Mouse (Mus musculus): ENCODE data around the gene Nav1.

The Nav1 gene

DNA sequence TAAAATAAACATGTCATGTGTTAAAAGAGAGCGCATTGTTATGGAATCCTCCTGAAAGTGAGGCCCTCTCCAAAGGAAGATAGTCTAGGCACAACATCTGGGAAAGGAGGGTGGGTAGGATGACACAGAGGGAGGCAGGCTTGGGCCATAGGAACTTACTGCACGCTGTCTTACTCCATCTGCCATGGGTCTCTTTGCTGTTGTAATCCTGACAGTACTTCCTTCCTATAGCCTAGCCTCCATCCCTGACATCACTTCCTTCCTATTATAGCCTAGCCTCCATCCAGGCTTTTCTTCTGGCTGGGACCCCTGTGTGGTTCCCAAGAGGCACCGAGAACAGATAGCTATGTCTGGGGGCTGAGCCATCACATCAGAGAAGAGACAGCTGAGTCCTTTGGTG is 10.2 kb upstream of the Nav1 start:
- no peak for DNase-seq (ENCODE audit: low spot score in 2 of 2)

DNA sequence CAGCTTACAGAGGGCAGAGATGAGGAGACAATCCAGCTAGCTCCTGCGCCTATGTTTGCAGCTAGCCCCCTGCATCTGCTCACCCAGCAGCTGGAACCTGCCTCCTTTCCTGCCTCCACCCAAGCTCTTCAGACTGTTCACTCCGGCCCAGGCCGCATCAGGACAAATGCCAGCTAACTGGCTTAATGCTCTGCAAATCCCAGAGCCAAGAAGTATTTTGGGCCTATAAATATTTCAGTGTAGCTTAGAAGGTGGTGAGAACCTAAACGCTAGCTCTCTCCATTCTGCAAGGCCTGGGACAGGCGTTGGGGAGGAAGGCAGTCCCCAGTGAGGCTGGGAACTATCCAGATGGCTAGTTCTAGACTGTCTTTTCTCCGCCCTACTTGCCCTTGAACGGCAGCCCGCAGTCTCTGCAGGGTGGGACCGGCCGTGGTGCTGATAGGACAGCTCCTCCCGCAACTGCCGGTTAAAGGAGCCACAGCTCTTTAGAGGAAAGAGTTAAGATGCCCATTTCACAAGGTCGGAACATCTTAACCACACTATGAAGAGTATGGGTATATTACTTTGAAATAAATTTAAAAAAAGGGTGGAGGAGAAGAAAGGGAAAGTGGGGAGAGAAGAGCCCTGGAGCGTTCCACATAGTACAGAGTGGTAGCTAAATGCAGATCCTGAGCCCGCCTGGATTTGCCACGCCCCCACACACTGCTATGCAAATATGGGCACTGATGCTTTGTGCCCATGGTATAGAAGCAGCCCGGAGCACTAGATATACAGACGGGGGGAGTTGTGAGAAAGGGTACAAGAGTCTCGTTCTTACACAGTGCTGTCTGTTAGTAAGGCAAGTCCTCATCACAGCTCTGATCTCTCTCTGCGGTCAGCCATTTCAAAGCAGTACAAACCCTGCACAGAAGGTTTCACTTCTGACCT is 8.9 kb upstream of the Nav1 start:
- peak; percentile 75 to 79 for DNase-seq (ENCODE audit: low spot score in 2 of 2)

DNA sequence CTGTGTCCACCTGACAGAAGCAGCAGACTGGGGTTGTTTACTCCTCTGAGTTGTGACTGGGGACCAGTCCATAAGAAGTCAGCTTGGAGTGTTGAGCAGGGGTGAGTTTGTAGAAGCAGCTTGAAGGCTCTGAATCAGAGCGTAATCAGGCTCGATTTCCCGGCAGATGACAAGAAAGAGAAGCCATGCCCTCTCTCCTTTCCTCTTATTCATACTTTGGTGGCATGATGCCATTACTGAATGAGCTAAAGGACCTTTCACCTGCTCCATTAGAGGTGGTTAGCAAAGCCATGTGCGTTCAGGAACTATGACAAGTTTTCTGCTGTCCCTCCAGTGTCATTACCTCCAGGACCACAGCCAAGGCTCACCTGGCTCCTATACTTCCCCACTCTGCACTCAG is 2.5 kb upstream of the Nav1 start:
- no peak for DNase-seq (ENCODE audit: low spot score in 2 of 2)

DNA sequence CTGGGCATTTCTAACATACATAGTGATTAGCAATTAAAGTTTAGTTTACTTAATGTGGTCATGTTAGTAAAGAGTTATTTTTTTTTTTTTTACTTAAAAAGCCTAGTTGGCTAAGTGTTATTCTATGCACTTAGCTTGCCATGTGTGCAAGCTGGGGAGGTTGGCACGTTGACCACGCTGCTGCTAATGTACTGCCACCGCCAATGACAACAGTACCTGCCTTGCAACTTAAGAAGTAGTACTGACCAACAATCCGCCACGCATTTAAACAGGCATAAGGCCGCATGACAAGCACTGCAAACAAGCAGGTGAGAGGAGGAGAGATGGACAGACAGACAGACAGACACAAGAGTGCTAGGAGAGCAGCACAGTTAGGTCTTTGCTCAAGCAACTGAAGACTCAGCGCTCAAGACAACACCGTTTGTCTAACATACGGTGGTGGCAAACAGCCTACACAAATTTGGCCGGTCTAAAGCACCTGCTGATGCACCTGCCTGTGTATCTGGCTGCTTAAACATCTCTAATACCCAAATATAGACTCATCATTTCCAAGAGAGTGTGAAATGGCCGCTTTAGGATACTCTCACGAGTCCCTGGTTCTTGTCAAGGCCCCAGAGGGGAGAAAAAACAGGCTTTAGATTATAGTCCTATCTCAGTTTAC is 610 bp downstream of the Nav1 start:
- DNase-seq (ENCODE audit: low spot score in 2 of 2), result no peak

DNA sequence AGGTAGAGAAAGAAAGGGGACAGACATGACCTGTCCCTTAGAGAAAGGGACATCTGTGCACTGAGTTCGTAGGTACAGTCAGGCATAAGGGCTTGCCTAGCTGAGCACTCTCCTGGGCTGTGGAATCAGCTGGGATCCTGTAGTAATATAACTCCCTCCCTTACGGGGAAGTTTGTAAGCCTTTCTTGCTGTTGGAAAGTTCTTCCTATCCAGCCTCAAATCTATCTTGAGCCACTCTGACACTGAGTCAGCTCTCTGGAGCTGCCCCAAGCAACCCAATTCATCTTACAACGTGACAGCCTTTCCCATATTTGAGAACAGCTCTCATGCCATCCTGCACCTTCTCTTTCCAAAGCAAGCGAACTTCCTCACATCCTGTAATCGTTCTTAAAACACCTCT is 1.6 kb downstream of the Nav1 start:
- no peak for DNase-seq (ENCODE audit: low spot score in 2 of 2)

DNA sequence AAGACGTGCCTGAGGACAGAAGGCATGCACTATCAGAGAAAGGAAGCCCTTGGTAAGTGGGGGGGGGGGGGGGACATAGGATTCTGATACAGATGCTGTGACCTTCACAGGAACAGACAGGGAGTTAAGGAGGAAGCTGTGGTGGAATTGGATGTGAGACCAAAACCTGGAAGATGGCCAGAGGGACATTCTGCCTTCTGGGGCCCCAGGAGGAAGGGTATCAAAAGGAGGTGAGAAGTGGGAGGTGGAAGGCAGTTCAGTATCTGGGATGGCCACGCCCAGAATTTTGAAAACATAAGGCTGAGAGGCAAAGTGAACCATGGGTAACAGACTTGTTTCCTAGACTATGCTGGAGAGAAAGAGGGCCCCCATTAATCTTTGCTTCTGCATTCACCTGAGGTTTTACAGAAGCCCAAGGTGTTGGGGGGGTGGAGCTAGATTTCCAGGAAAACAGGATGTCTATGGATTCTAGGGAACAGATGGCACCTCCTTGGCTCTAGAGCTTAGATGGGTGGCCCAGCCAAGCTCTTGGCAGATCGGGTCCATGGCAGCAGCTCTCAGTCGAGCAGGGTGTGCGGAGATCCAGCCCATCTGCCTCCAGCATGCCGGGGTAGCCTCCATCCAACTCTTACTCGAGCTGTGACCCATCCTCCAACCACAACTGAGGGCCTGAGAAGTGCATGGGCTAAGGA is 2.6 kb downstream of the Nav1 start:
- DNase-seq (ENCODE audit: low spot score in 2 of 2), result no peak

DNA sequence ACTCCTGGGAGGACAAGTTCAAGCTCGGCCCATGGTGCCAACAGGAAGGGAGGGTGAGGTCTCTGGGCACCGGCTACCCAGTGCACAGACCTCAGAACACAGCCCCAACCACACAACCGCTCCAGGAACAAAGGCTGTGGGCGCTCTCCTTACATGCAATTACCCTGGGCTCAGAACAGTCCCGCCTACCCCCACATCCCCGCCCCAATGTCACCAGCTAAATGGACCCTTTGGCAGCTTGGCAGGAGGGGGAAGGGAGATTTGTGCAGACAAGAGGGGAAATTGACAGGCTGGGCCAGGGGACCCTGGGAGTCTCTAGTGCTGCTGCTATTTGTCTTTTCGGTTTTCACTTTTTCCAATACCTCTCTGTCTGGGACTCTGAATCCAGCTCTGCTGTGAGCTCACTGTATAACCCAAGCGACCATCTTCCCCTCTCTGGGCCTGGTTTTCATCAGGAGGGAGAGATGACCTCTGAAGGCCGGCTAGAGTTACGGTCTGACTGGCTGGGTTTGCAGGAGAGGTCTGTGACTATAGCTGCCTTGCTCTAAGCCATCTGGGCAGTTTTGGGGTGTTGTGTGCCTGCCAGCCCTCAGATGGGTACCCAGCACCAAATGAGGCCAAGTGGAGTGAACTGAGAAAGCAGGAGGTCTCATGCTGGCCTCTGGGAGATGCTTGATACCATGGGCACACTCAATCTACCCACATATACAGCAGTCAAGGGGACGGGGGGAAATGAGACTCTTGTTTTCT is 3.8 kb downstream of the Nav1 start:
- DNase-seq (ENCODE audit: low spot score in 2 of 2), result no peak

DNA sequence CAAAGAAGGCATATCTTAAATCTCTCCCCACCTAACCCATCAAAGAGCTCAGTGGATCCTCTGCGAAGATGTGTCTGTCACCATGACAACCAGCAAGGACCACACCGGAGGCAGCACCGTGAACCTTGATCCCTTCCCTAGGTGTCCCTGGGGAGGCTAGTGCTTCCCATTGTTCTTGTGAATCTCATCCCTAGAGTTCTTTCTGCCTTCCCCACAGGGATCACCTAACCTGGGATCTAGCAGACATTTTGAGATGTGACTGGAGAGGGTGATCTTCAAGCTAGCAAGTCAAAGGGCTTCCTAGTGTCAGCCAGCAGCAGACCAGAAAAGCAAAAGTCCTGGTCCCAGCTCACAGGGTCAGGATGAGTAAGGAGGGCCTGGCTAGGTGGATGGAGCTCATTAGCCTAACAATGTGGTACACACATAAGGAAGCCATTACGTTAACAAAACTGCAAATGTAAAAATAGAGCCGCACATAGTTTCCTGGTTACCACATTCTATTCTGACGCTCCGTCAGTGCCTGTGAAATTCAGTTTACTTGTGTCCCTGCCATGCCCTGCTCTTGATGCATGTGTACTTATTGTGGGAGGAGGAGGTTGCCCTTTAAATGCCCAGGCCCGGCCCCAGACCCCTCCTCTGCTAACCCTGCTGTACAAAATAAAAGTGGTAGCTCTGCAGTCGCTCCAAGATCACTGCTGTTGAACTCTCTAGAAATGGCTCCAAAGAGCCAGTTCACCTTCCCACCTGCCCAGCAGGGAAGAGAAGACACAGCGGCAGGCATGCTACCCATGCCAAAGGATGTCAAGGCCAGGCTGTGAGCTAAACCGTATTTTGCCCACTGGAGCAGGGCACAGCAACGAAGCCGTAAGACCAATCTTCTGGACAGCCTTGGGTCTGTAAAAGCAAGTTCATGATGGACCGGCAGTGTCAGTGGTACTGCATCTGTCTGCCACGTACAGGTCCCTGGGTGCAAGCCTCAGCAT is 6.8 kb downstream of the Nav1 start:
- DNase-seq (ENCODE audit: low spot score in 2 of 2), result no peak

DNA sequence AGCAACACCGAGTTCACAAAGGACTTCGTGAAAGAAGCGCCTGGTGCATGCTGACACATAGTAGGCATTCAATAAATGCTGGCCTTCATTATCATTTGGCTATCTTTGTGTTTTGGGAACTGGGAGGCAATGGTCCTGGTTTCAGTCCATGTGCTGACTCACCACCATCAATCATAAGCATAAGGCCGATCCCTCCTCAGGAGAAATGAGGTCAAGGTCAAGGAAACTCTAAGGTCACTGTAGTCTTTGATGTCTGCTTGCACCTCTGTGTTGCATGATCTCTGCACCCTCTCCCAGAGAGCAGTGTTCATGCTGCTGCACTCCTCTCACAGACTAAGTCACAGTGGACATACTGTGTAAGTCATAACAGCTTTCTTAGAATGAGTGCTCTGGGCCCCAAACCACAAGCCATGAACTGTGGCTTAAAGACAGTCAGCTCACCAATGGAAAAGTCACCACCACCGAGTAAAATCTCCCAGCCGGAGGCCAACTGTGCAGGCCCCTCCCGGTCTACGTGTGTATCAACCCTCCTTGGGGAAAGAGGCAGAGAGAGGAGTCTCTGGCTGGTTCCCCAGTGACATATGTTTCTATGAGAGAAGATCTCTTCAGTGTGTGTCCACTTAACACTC is 8.7 kb downstream of the Nav1 start:
- no peak for DNase-seq (ENCODE audit: low spot score in 2 of 2)

DNA sequence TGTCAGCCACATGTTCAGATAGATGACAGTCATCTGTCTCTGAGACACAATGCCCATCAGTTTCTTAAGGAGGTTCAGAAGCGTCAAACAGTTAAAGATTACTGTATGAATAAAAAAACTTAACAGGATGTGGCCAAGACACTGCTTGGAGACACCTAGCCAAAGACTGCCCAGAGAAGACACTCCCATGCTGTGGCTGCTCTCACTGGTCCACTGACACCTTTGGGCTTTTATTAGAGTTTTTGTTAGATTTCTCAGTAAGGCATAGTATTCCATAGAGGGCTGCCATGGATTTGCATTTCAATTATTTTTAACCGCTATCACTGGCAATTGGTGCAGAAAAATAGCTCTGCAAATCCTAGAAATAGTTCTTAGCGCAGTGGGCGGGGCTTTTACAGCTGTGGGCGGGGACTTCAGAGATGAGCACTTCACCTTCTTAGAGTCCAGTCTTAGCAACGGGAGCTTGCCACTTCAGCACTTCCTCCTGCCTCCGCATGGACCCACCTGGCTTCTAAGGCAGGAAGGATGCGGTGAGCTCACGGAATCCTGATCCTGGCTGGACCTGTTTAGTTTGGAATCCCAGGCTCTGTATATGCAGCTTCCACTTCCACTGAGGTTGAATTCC is 12.7 kb downstream of the Nav1 start:
- no peak for DNase-seq (ENCODE audit: low spot score in 2 of 2)

DNA sequence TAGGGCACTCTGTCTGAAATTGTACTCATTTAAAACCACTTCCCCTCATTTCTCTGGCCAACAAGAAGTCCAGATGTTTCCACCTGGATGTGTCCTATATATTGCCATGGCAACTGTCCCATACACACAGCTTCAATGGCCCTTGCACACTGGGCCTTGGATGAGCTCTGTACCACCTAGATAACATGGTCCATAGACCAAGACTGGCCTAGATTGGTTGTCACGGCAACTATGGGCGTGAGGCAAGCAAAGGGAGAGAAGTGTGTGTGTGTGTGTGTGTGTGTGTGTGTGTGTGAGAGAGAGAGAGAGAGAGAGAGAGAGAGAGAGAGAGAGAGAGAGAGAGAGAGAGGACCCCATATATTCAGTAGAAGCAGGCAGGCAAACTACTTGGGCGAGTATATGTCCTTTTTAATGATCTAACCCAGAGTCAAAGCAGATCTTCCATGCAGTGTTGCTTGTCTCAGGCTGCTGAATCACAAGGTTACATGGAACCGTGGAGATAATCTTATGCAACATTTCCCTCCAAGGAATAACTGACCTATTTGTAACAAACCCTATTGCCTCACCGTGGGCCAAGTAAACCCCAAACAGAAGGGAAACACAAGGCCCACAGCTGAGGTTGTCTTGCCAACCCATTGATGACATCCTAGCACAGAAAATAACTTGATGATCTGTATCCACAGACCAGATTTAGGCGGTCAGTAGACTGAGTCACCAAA is 13.4 kb downstream of the Nav1 start:
- DNase-seq (ENCODE audit: low spot score in 2 of 2), result no peak

DNA sequence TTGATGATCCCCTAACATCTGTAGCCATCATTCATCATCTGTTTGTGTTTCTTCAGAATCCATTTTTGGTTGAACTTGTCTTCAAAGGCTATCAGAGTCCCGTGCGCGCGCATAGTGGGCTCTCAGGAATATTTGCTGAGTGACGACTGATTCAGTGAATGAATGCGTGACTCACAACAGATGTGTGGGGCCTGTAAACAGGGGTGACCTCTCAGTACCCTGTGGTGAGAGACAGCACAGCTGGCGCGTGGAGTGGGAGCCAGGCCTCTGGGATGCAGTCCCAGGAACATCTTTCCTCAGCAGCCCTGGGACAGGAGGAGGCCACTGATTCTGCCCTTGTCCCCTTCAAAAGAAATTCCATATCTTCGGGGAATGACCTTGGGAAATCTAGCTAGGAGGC is 16.3 kb downstream of the Nav1 start:
- peak in 1 of 2 experiments; percentile 43 for DNase-seq (ENCODE audit: low spot score in 2 of 2)

DNA sequence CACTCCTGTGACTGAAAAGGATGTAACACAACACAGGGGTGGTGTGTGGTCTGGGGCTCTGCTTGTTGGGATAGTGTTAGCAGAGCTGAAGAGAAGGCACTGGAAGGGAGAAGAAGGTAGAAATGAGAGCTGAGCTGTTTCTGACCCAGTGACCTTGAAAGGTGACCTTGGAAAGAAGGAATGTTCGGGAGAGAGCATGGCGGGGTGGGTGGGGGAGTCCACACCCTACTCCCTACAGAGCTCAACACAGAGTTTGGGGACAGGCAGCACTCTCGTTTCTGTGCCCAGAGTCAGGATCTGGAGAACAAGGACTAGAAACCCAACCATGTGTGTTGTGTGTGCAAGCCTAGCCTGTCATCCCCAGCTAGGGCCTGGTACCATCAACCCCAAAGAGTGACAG is 18.1 kb downstream of the Nav1 start:
- DNase-seq (ENCODE audit: low spot score in 2 of 2), result no peak

DNA sequence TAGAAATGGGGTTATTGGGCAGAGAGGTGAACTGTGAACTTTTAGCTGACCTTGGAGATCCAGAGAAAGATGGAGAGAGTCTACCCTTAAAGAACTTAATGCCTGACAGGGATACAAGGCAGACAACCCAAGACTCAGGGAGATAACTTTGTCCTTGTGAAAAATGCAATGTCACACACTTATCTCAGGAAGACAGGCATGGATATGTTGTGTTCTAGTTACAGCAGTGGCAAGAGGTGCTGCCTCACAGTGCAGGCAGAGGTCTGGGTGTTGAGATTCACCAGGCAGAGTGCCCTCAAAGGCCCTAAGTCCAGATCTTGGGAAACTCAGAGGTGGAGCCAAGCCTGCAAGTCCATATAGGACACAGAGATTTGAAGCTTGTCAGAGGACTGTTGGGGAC is 20.2 kb downstream of the Nav1 start:
- DNase-seq (ENCODE audit: low spot score in 2 of 2), result no peak

DNA sequence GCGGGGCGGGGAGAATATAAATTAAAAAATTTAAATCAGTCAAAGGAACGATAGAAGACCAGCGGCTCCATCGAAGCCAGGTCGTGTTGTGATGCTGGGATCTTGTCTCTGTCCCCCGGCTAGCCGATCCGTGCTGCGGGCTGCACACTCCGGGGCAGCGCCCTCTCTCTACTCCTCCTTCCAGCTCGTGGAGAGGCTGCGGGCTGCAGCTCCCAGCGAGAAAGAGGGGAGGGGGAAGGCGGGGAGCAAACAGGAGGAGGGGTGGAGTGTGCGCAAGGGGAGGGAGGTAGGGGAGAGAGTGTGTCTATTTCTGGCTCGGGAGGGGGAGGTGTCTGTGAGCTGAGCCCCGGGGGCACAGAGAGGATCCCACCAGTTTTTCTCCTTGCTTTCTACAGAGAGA is 21.5 kb downstream of the Nav1 start:
- DNase-seq (ENCODE audit: low spot score in 2 of 2), result peak in 1 of 2 experiments; percentile 49

DNA sequence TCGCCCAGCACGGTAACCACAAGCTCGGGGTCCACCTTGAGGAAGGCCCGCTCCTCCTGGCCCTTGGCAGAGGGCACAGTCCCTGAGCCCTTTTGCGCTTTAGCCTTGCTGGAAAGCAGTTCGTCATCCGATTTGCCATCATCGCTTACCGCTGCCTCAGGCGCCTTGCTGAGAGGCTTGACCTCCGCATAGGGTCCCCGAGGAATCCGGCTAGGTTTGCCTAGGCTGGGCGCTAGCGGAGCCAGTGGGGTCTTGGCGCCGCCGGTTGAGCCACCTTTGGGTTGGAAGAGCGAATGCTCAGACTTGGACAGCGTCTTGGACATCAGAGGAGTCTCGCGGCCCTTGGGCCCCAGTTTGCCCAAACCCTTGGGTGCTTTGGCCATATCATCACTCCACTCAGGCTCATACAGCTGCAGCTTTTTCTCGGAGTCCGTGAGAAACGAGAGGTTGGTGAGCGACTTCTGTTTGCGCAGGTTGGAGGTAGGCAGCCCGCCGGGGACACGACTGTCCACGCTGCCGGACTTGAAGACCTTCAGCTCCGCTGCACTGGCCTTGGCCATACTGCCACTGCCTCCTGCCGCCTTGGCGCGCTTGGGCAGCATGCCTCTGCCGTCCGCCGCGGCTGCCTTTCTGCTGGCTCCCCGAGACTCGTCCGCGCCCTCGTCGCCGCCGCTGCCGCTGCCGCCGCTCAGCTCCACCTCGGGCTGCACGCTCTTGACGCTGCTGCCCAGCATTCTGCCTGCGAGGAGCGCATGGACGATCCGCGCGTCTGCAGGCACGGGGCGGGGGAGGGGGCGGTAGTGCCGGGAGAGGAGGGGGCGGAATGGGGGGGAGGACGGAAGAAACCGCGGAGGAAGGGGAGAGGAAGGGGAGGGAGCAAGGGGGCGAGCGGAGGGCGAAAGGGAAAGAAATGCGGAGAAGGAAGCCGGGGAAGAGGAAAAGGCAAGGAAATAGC is 22.2 kb downstream of the Nav1 start:
- DNase-seq (ENCODE audit: low spot score in 2 of 2), result peak; percentile 32 to 62

DNA sequence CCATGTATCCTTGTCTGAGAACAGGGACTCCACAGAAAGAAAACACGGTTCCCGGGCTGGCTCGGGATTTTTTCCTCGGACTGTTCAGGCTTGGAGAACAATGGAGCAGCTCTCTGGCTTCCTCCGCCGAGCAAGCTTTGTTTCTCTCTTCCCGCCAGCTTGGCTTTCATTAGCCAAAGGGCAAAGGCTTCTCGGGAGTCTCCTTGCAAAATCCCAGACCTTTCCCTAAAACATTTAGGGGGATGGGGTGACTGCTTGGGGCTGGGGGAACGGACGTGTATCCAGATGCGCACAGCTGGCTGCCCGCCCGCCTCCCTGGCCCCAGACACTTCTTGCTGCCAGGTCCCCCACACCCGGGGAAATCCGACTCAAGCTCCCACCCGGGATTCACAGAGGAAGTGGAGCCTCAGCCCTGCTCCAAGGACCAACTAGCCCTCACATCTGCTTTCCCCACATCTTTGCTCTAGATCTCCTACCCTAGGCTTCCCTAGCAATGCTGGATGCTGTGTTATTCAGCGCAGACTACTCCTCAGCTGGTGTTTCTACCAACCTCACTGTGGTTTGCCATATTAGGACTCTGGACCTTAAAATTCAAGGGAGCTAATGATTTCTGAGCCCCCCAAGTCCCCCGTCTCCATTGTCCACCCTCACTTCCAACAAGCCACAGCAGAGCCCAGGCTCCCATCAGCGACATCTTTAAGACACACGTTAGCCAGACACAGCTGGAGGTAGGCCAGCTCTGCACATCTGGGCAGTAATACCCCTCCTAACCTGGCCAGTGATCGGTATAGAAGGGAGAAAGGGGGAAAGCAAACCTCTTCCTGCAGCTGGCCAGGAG is 23.2 kb downstream of the Nav1 start:
- no peak for DNase-seq (ENCODE audit: low spot score in 2 of 2)

Measured in urinary bladder, postnatal 4 days (tissue).